Mouse (Mus musculus) kidney, adult 2 months (tissue): ENCODE measurements around the gene Znrf3. TPM values are rescaled to one million over a fixed set of nuclear protein-coding genes. Genes with fewer than 3 reads are reported as not detected.

Experiments
- DNase-seq: peaks from one replicate; pipeline ENCODE4 v3.0.0; 2021
- H3K27ac ChIP-seq: fragments of 200-500 bp; 2 replicates; pipeline ENCODE4 v1.5.1; 2012; ENCODE audit warnings: low read depth, low read length, control low read depth, inconsistent platforms; ENCODE audit not compliant: insufficient read depth
- H3K27me3 ChIP-seq: fragments of 200-500 bp; replicated peaks from 2 replicates; pipeline ENCODE4 v1.6.1; 2012; ENCODE audit warnings: mild to moderate bottlenecking, moderate library complexity, low read length, inconsistent platforms; ENCODE audit not compliant: control insufficient read depth, insufficient read depth
- H3K36me3 ChIP-seq: fragments of 200-500 bp; 2 replicates; pipeline ENCODE4 v1.6.1; 2012; ENCODE audit warnings: mild to moderate bottlenecking, moderate library complexity, low read length, inconsistent platforms; ENCODE audit not compliant: control insufficient read depth, insufficient read depth
- H3K4me1 ChIP-seq: fragments of 200-500 bp; 2 replicates; pipeline ENCODE4 v1.6.1; 2011; ENCODE audit warnings: low read length; ENCODE audit not compliant: control insufficient read depth, insufficient read depth
- H3K4me3 ChIP-seq: fragments of 200-500 bp; 2 replicates; pipeline ENCODE4 v1.5.1; 2011; ENCODE audit warnings: mild to moderate bottlenecking, low read depth, low read length, control low read depth; ENCODE audit not compliant: insufficient read depth
- CTCF ChIP-seq: fragments of 200-500 bp; conservative IDR thresholded peaks from 2 replicates; pipeline ENCODE4 v1.5.1; 2011; ENCODE audit warnings: low read depth, mild to moderate bottlenecking, control low read depth, low read length, moderate library complexity, mixed read lengths; ENCODE audit not compliant: insufficient read depth, insufficient read length
- POLR2A ChIP-seq: fragments of 200-500 bp; IDR thresholded peaks from one replicate; pipeline ENCODE4 v1.6.1; 2011; ENCODE audit warnings: low read depth, low read length, control low read depth
- WGBS: fragments of 180-500 bp; shearing (Covaris S2); methylation state at CpG from one replicate; pipeline ENCODE4 v1.1.7; 2018; 5-methylcytosine and 5-hydroxymethylcytosine counted together
- polyA plus RNA-seq: library from polyadenylated mRNA; depleted of rRNA; stranded (reverse); fragments of >200 nt; gene quantifications from 2 replicates; pipeline ENCODE4 v1.2.3, GENCODE M21; 2012

The Znrf3 gene
- polyA plus RNA-seq, 1 experiment: 6.2 TPM

DNA sequence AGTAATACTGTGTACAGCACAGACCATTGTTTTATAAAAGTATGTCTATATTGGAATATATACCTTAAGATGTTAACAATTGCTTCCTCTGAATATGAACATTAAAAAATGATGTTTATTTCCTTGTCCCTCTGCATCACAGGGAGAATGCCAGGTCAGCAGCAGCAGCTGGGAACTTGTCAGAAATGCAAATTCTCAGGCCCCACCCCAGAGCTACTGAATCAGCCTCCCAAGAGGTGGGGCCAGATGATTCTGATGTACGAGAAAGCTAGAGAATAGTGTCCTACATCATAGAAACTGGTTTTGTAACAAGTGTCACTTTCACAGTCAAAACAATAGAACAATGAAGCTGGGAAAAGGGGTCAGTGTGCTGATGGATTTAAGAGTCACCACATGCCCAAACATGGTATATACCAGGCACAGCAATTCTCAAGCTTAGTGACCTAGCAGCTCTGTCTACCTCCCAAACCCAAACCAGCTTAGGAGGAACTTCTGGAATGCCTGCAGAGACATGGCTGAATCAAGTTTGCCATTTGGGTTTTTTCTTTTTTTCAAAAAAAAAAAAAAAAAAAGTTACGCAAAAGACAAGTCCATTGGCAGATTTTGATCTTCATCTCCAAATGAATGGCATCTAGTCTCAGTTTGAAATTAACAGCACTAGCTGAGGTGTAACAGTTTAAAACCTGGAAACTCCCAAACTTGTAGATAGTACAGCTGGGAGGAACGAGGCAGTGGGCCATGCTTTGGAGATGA lies 46.2 kb downstream of the Znrf3 start:
- peaks cover 10% of the 10 kb centered on the region for H3K4me1 ChIP-seq
- no peaks in the 10 kb centered on the region for H3K27me3 ChIP-seq
- H3K27ac ChIP-seq: no peak overlapping the region
- no peak for TF ChIP-seq POLR2A
- TF ChIP-seq CTCF: no peak
- WGBS: 62% methylated on average over 3 of the region's 3 CpGs
- no peak overlapping the region for H3K4me3 ChIP-seq
- H3K36me3 ChIP-seq: no peaks in the 10 kb centered on the region
- DNase-seq: no peak

- 24% methylated on average over 4 of the region's 4 CpGs for WGBS
- no peak for DNase-seq
- Histone ChIP-seq H3K27ac (no peak overlapping the region), H3K27me3 (no peaks in the 10 kb centered on the region), H3K4me3 (no peak overlapping the region), H3K4me1 (no peaks in the 10 kb centered on the region), H3K36me3 (no peaks in the 10 kb centered on the region)
- TF ChIP-seq CTCF (no peak), POLR2A (no peak)
Measured at GRCm38 (mm10) chr11:5390969-5391831, 53.4 kb downstream of the Znrf3 start.

DNA sequence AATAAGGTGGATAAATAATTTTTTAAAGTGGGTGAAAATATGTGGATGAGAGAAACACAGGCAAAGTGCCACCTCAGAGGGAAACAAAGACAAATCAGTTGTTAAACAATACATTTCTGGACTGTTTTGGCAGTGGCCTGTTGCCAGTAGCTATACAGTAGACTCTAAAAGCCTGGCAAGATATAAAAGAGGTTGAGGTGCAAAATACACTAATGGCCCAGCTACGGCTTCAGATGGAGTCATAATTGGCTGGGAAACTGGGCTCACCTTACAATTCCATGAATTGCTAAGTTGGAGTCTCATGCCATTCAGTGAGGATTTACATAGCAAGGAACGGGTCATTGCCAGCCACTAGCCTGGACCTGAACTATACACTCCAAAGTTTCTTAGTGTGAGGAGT lies 62.0 kb downstream of the Znrf3 start:
- DNase-seq: peak; percentile 6

DNA sequence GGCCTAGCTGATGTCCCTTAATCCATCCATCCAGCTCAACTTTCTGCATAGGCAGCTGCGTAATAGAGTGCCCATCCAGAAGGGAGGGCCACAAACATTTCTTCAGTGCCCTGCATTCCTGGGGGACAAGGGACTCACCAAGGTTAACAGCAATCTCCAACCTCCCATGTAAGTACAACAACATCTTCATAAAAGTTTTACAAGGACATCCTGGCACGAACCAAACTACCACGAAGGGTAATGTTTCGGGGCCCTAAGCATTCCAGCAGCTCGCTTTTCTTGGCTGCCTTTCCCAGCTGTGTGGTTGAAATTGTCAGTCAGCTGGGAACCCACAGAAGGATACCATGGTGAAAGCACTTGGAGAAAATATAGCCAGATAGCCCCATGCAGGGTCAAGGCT lies 63.4 kb downstream of the Znrf3 start:
- no peak for TF ChIP-seq CTCF
- TF ChIP-seq POLR2A: no peak
- no peaks in the 10 kb centered on the region for H3K36me3 ChIP-seq
- peak overlapping the region; percentile 42; the same call in 1 of the 2 replicates for H3K27ac ChIP-seq
- H3K4me3 ChIP-seq: no peak overlapping the region
- no peaks in the 10 kb centered on the region for H3K27me3 ChIP-seq
- DNase-seq: peak; percentile 30
- 48% methylated on average over 5 of the region's 5 CpGs for WGBS
- H3K4me1 ChIP-seq: no peaks in the 10 kb centered on the region; the same call in 1 of the 2 replicates

More for the DNA sequence above, 62.0 kb downstream of the Znrf3 start:
- Histone ChIP-seq H3K4me1 (no peaks in the 10 kb centered on the region; the same call in 1 of the 2 replicates), H3K27ac (no peak overlapping the region), H3K27me3 (no peaks in the 10 kb centered on the region), H3K4me3 (no peak overlapping the region), H3K36me3 (no peaks in the 10 kb centered on the region)
- TF ChIP-seq POLR2A (no peak), CTCF (no peak)
- 70% methylated on average over 2 of the region's 2 CpGs for WGBS

DNA sequence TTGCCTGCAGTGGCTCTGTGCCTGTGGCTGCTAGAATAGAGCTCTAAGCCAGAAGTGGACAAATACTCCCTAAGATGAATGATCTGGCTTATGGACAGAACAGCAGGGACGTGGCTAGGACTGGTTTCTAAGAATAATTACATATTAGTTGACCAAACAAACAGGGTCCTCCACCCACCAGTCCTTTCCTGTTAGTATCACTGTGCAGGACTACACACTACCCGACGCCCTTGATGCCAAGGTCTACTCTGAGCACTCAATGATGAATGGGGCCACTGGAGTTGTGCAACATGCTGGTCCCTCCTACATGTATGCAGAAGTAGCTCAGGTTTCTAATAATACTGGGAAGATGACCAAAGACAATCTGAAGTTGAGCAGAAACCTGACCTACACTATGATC lies 64.4 kb downstream of the Znrf3 start:
- Histone ChIP-seq H3K27ac (no peak overlapping the region), H3K36me3 (no peaks in the 10 kb centered on the region), H3K4me1 (no peaks in the 10 kb centered on the region; the same call in 1 of the 2 replicates), H3K4me3 (no peak overlapping the region), H3K27me3 (no peaks in the 10 kb centered on the region)
- WGBS: 49% methylated on average over 3 of the region's 3 CpGs
- TF ChIP-seq POLR2A: no peak
- DNase-seq: no peak

GRCm38 (mm10) chr11:5369176-5369575 lies 75.5 kb downstream of the Znrf3 start:
- no peak for DNase-seq
- 65% methylated on average over 10 of the region's 10 CpGs for WGBS
- no peak overlapping the region for H3K4me3 ChIP-seq
- H3K27me3 ChIP-seq: no peaks in the 10 kb centered on the region
- no peaks in the 10 kb centered on the region for H3K36me3 ChIP-seq
- H3K4me1 ChIP-seq: peaks cover 12% of the 10 kb centered on the region; the same call in 1 of the 2 replicates
- TF ChIP-seq CTCF: no peak
- no peak for TF ChIP-seq POLR2A
- H3K27ac ChIP-seq: no peak overlapping the region

- Histone ChIP-seq H3K4me3 (no peak overlapping the region), H3K27me3 (no peaks in the 10 kb centered on the region), H3K36me3 (no peaks in the 10 kb centered on the region), H3K27ac (no peak overlapping the region), H3K4me1 (peaks cover 12% of the 10 kb centered on the region; the same call in 1 of the 2 replicates)
- peak; percentile 28 for DNase-seq
- no peak for TF ChIP-seq POLR2A
- TF ChIP-seq CTCF: no peak
Measured at GRCm38 (mm10) chr11:5368492-5368891, 76.2 kb downstream of the Znrf3 start.
